Mouse (Mus musculus): Measurements from ENCODE around the gene Uba1. TPM values are rescaled to one million over a fixed set of nuclear protein-coding genes. Genes with fewer than 3 reads are reported as not detected.

The Uba1 gene
- polyA plus RNA-seq, 1 experiment from 2014 or later, result 165 TPM

Other genes with a start within 250 kb of the Uba1 start
- gene Jade3, start 232.6 kb upstream of the Uba1 start, polyA plus RNA-seq (2014; fragmentation: Nextera tagmentation; extraction: Ambion mirVana), result 5.5 and 5.8 TPM in 2 replicates
- 0.33 and 0.38 TPM in 2 replicates for gene Rgn, start 108.5 kb upstream of the Uba1 start, polyA plus RNA-seq (2014; fragmentation: Nextera tagmentation; extraction: Ambion mirVana)
- 43.5 and 51.3 TPM in 2 replicates for gene Rbm10, start 40.8 kb upstream of the Uba1 start, polyA plus RNA-seq (2014; fragmentation: Nextera tagmentation; extraction: Ambion mirVana)
- 259 and 273 TPM in 2 replicates for gene Ndufb11, start 40.7 kb upstream of the Uba1 start, polyA plus RNA-seq (2014; fragmentation: Nextera tagmentation; extraction: Ambion mirVana)
- gene Cdk16, start 29.6 kb downstream of the Uba1 start, polyA plus RNA-seq (2014; fragmentation: Nextera tagmentation; extraction: Ambion mirVana), result 97.5 and 97.7 TPM in 2 replicates
- 46.4 and 49.5 TPM in 2 replicates for gene Usp11, start 45.6 kb downstream of the Uba1 start, polyA plus RNA-seq (2014; fragmentation: Nextera tagmentation; extraction: Ambion mirVana)
- 91.1 and 95.0 TPM in 2 replicates for gene Araf, start 139.5 kb downstream of the Uba1 start, polyA plus RNA-seq (2014; fragmentation: Nextera tagmentation; extraction: Ambion mirVana)
- 60.4 and 62.8 TPM in 2 replicates for gene Timp1, start 211.8 kb downstream of the Uba1 start, polyA plus RNA-seq (2014; fragmentation: Nextera tagmentation; extraction: Ambion mirVana)

All from embryonic facial prominence, embryonic 14.5 days (tissue).